Mouse (Mus musculus): ENCODE measurements at regions not wholly inside any gene's neighbourhood (a gene's known extent, or its start where the extent isn't known, plus 50 kb on each side); places are given as distances from the start of the nearest gene placed in this dataset.

DNA sequence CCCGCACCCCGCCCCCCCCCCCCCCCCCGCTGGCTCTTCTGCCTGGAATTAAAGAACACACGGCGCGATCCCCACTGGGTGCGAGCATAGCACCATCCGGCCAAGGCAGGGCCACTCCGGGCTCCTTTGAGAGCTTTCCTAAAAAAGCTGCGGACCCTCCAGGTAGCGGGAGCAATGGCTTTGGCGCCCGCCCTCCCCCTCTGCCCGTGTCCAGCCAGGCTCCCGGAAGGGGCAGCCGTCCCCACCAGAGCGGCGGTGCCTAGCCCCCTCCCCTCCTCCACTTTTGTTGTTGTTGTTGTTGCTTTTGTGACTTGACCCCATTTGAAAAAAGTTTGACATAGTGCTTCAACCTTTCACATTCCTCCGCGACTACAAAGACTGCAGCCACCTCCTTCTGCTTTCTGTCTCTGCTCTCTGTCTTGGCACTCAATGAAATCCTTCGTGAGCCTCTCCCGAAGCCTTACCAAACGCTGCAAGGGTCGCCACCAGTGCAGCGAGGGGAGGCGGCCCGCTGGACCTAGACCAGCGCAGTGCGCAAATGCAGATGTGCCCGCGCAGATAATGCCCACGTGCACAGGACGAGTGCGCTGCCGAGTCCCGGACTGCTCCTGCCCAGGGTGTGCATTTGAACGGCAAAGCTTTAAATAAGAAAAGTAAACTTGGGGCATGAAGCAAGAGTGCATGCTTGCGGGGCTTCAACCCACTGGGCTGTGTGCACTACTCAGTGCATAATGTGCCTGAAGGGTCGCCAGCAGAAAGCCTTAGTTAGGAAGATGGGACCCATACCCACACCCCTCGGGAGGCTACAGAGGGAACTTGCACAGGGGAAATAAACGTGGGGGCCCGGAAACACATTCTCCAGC is 179.0 kb upstream of the Xlr start:
- DNase-seq (ENCODE audit: low read depth, low spot score), result no peak

DNA sequence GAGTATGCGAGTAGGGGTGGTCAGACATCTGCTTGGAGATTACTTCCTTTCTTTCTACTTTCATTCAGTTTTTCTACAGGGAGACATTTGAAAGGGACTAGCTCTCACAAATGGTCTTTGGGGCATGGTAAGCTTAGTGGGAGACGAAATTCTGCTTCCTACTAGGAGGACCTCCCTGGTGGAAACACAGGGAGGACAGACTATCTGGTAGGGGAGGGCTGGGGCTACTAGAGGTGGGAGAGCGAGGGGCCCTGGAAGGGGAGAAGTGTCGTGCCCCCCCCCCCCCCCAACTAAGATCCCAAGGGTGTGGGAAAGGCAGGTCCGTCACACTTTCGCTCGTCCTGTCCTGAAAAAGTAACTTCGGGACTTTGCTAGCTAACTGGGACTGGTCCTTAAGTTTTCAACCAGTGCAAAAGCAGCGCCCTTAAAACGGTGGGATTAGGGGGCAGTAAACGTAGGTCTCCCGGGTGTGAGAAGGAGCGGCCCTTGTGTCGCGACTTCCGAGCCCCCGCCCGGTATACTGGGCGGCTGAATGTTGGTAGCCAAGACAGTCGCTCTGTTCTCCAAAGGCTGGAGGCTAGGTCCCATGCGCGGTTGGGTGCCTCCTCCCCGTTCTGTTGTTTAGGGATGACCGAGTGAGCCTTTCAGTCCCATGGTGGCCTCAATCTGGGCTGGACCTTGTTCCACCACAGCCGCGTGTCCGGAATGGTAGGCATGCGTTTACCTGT is 178.2 kb upstream of the Xlr start:
- no peak for DNase-seq (ENCODE audit: low read depth, low spot score)

DNA sequence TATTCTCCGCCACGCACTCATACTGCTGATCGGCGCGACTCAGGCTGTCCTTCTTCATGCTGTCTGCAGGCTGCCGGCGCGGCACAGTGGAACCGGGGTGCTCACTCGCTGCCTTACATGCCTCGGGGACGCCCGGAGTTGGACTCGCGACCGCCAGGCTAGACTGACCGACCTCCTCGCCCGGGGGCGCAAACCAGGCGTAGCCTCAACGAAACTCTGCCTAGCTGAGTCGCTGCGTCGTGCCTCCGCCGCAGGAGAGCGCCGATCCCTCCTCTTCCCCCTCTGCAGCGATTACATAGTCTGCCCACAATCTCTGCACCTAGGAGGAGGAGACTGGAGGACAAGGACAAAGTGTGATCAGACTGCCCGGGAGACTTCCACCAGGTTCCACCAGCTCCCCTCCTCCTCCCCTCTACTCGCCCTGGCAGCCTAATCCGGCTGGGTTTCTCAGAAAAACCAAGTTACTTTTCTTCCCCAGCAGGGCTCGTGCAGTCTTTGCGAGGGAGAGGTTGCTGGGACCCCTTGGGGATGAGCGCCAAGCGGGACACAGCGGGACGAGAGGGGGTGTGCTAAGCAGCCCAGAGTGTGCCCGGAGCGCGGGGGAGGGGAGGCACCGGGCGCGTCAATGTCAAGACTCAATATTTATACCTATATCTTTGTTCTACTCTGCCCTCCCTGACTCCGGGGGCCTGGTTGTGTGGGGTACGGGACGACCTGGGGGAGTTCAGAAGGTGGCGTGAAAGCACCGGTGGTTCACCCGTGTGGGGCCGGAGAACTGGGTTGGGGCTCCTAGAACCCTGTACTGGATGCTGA is 177.4 kb upstream of the Xlr start:
- peak; percentile 50 for DNase-seq (ENCODE audit: low read depth, low spot score)

Data from mesoderm, embryonic 11.5 days (tissue).